In the genomic region with DNA sequence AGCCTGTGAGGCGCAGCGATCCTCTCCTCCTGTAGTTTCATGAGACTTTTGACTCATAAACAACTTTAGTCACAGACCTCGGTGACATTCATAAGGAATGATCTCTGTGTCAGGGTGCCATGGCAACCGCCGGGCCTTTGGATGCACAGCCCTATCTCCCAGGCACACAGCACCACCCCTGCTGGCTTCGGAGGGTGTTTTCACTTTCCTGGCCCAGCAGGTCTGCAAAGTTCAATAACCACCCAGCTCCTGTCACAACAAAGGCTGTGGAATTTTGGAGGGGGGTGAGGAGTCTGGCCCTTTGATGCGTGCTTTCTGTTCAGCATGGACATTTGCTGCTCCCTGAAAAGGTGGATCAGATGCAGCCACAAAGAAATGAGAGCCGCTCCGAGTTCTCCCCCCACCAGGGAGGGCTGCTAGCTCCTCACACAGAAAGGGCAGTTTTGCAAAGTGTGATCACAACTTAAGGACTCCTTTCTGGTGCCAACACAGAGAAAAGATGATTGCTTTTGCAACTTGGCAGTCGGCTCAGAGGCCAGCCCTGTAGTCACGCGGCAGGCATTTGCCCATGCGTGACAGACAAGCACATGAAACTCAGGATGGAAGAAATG, we compare ENCODE assay signal across 9 mouse cellular contexts.
A peak's percentile ranks its signal among the peaks of the same experiment; 100 is the strongest.
DNase-seq lines count a peak whose midpoint lies in the region; ATAC-seq and TF ChIP-seq lines count a peak whose summit lies in the region.
"Had no signal": no experiment of that assay in that cellular context is flagged by ENCODE, and none has a peak within 500 bp of the region (broad histone marks: within the 10 kb centered on the region; RNA-seq: fewer than 3 reads in every experiment).

No protein-coding gene starts in this region.

- no peaks in the 10 kb centered on the region for H3K27me3 ChIP-seq in lung, embryonic 14.5 days (ENCODE audit: insufficient read depth, low read length)
- H3K27me3 ChIP-seq in embryonic facial prominence, embryonic 14.5 days (replicated peaks; ENCODE audit: control insufficient read depth, insufficient read depth, low read length), result no peaks in the 10 kb centered on the region
- H3K27me3 ChIP-seq: Patski had no signal

- H3K27ac ChIP-seq in lung, embryonic 14.5 days (ENCODE audit: low read depth), result no peak overlapping the region
- no peak overlapping the region for H3K27ac ChIP-seq in embryonic facial prominence, embryonic 14.5 days (replicated peaks; ENCODE audit: low read depth, low read length)

- no peak for TF ChIP-seq CTCF in lung, embryonic 14.5 days (IDR thresholded peaks at IDR 0.05; ENCODE audit: low read depth)
- TF ChIP-seq CTCF in lung, adult 2 months (IDR thresholded peaks at IDR 0.05; ENCODE audit: insufficient read depth, low read length), result no peak

- H3K4me1 ChIP-seq in lung, embryonic 14.5 days (ENCODE audit: insufficient read depth), result no peaks in the 10 kb centered on the region
- H3K4me1 ChIP-seq in lung, adult 2 months (ENCODE audit: control insufficient read depth, insufficient read depth, low read length), result no peaks in the 10 kb centered on the region
- no peaks in the 10 kb centered on the region for H3K4me1 ChIP-seq in embryonic facial prominence, embryonic 14.5 days (ENCODE audit: control insufficient read depth, insufficient read depth, low read length)

- no peaks in the 10 kb centered on the region for H3K9me3 ChIP-seq in lung, embryonic 14.5 days (ENCODE audit: low read depth, low read length)
- no peaks in the 10 kb centered on the region for H3K9me3 ChIP-seq in embryonic facial prominence, embryonic 14.5 days (ENCODE audit: control insufficient read depth, low read length)

- peak; percentile 15 for DNase-seq in lung, embryonic 14.5 days
- DNase-seq in lung, adult 2 months, result no peak
- peak; percentile 9 for DNase-seq in embryonic facial prominence, embryonic 14.5 days (ENCODE audit: low spot score)
- peak; percentile 59 for DNase-seq in kidney, adult 9 months
- peak; percentile 25 for DNase-seq in lung, postnatal 36 days
- DNase-seq in telencephalon, adult 2 months (ENCODE audit: low read depth, low spot score), result peak; percentile 47
- DNase-seq in gastrocnemius, postnatal 10 days, result no peak
- no peak for DNase-seq in urinary bladder, postnatal 25 days (ENCODE audit: low spot score)

- TF ChIP-seq POLR2A in lung, adult 2 months (IDR thresholded peaks at IDR 0.05; ENCODE audit: borderline replicate concordance, extremely low read depth, low read depth, low read length), result no peak

- no peak overlapping the region for H3K4me3 ChIP-seq in lung, embryonic 14.5 days (ENCODE audit: low read depth, low read length)
- no peak overlapping the region for H3K4me3 ChIP-seq in lung, adult 2 months (replicated peaks; ENCODE audit: extremely low read depth, low read depth, low read length)
- H3K4me3 ChIP-seq in embryonic facial prominence, embryonic 14.5 days (ENCODE audit: low read depth, low read length), result no peak overlapping the region

- peak; percentile 54 for ATAC-seq in lung, embryonic 14.5 days (ENCODE audit: insufficient read depth)
- ATAC-seq in embryonic facial prominence, embryonic 14.5 days (ENCODE audit: low read depth), result peak; percentile 70; the same call in 1 of the 2 replicates
- ATAC-seq: Patski had no signal

- H3K36me3 ChIP-seq in lung, embryonic 14.5 days (ENCODE audit: insufficient read depth), result 0 out of 2 replicates have a peak, but pooled peaks cover 14% of the 10 kb centered on the region
- H3K36me3 ChIP-seq in embryonic facial prominence, embryonic 14.5 days (ENCODE audit: control insufficient read depth, insufficient read depth, low read length), result no peaks in the 10 kb centered on the region

- no peak overlapping the region for H3K4me2 ChIP-seq in lung, embryonic 14.5 days
- H3K4me2 ChIP-seq in embryonic facial prominence, embryonic 14.5 days (ENCODE audit: low read depth, low read length), result no peak overlapping the region

- no peak overlapping the region for H3K9ac ChIP-seq in lung, embryonic 14.5 days
- H3K9ac ChIP-seq in embryonic facial prominence, embryonic 14.5 days (ENCODE audit: low read depth, low read length), result no peak overlapping the region

- WGBS in lung, embryonic 14.5 days, result 30% methylated on average over 13 of the region's 13 CpGs
- 34% methylated on average over 13 of the region's 13 CpGs for WGBS in lung, adult 2 months
- WGBS in embryonic facial prominence, embryonic 14.5 days, result 25% methylated on average over 13 of the region's 13 CpGs

Comparison
In these comparisons a context has a peak if more than half of its experiments do, and no peak if none do; other contexts are left out.
1. DNase-seq: peak in lung, embryonic 14.5 days (single experiment), embryonic facial prominence, embryonic 14.5 days (single experiment), kidney, adult 9 months (single experiment), lung, postnatal 36 days (single experiment) and telencephalon, adult 2 months (single experiment); none in lung, adult 2 months (single experiment), gastrocnemius, postnatal 10 days (single experiment) and urinary bladder, postnatal 25 days (single experiment).